Mouse (Mus musculus): Measurements from ENCODE around the gene Nlrc5. TPM values are rescaled to one million over a fixed set of nuclear protein-coding genes. Genes with fewer than 3 reads are reported as not detected.

The Nlrc5 gene
- 0.13 TPM in 1 of 2 replicates, not detected in the other for polyA plus RNA-seq (2014; fragmentation: Nextera tagmentation; extraction: Ambion mirVana)

GRCm38 (mm10) chr8:94433981-94434466 lies at the start of gene Nlrc5:
TSS of gene Nlrc5 (plus strand) at chr8:94434356.
- Histone ChIP-seq H3K9ac (ENCODE audit: low read depth, low read length) (peak within 1 kb of the TSS; percentile 30), H3K9me3 (replicated peaks; ENCODE audit: control insufficient read depth, low read length) (no peaks in the 10 kb centered on the region), H3K27me3 (ENCODE audit: control insufficient read depth, insufficient read depth, low read length) (peaks cover 8% of the 10 kb centered on the region), H3K4me3 (ENCODE audit: low read depth, low read length) (peak within 1 kb of the TSS; percentile 48), H3K27ac (ENCODE audit: low read depth, low read length) (no peak within 1 kb of the TSS), H3K36me3 (ENCODE audit: control insufficient read depth, insufficient read depth, low read length) (no peaks in the 10 kb centered on the region), H3K4me2 (peak within 1 kb of the TSS; percentile 89), H3K4me1 (ENCODE audit: control insufficient read depth, insufficient read depth, low read length) (peaks cover 4% of the 10 kb centered on the region; the same call in 1 of the 2 replicates)
- 2% methylated on average over 29 of the region's 29 CpGs for WGBS (ENCODE audit: insufficient replicate concordance)
- no peak for ATAC-seq (replicated peaks; ENCODE audit: insufficient number of reproducible peaks, low FRiP score, low TSS enrichment)

- Histone ChIP-seq H3K27me3 (ENCODE audit: control insufficient read depth, insufficient read depth, low read length) (no peaks in the 10 kb centered on the region), H3K4me3 (ENCODE audit: low read depth, low read length) (peak overlapping the region; percentile 94), H3K4me2 (peak overlapping the region; percentile 91), H3K9ac (ENCODE audit: low read depth, low read length) (peak overlapping the region; percentile 97), H3K27ac (ENCODE audit: low read depth, low read length) (peak overlapping the region; percentile 82), H3K4me1 (ENCODE audit: control insufficient read depth, insufficient read depth, low read length) (peaks cover 12% of the 10 kb centered on the region; the same call in 1 of the 2 replicates), H3K9me3 (replicated peaks; ENCODE audit: control insufficient read depth, low read length) (no peaks in the 10 kb centered on the region), H3K36me3 (ENCODE audit: control insufficient read depth, insufficient read depth, low read length) (peaks cover 4% of the 10 kb centered on the region)
- 30% methylated on average over 20 of the region's 20 CpGs for WGBS (ENCODE audit: insufficient replicate concordance)
- 0 out of 2 replicates have a peak, but pooled peaks have one; percentile 0 for ATAC-seq (replicated peaks; ENCODE audit: insufficient number of reproducible peaks, low FRiP score, low TSS enrichment)
Observed at GRCm38 (mm10) chr8:94385506-94386213, 48.5 kb upstream of the Nlrc5 start.

DNA sequence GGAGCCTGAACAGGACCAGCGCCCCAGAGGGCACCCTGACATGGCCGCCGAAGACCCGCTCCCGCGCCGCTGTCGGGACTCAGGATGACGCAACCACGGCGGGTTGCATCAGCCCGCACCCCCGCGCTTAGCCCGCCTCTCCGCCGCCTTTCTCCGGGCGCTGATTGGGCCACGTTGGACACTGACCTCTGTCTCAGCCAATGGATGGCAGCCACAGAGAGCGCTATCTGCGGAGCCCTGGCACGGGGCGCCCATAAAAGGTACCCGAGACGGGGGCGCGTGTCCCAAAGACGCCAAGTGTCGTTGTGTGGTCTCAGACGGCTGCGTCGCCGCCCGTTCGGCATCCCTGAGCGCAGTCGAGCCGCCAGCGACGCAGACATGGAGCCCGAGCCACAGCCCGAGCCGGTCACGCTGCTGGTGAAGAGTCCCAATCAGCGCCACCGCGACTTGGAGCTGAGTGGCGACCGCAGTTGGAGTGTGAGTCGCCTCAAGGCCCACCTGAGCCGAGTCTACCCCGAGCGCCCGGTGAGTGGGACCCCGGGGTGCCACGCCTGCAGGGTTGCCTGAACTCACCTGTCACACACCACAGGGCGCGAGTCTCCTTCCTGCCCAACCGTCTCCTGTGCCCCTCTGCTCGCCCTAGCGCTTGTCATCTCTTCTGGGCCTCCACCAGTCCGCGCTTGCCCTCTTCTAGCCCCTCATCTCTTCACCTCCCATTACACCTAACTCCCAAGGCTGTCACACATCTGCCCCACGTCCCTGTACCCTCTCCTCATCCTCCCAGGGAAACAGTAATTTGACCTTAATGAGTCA lies 47.7 kb upstream of the Nlrc5 start, which contains the start of gene Herpud1:
Herpud1 (plus strand) TSS at position 225 of the 813 bp plus-strand sequence.
- H3K27ac ChIP-seq (ENCODE audit: low read depth, low read length), result peak within 1 kb of the TSS; percentile 82
- peak within 1 kb of the TSS; percentile 94 for H3K4me3 ChIP-seq (ENCODE audit: low read depth, low read length)
- no peaks in the 10 kb centered on the region for H3K9me3 ChIP-seq (replicated peaks; ENCODE audit: control insufficient read depth, low read length)
- H3K36me3 ChIP-seq (ENCODE audit: control insufficient read depth, insufficient read depth, low read length), result peaks cover 12% of the 10 kb centered on the region
- ATAC-seq (replicated peaks; ENCODE audit: insufficient number of reproducible peaks, low FRiP score, low TSS enrichment), result peak; percentile 96
- under 1% methylated on average over 65 of the region's 65 CpGs for WGBS (ENCODE audit: insufficient replicate concordance)
- peak within 1 kb of the TSS; percentile 97 for H3K9ac ChIP-seq (ENCODE audit: low read depth, low read length)
- H3K4me2 ChIP-seq, result peak within 1 kb of the TSS; percentile 91
- H3K27me3 ChIP-seq (ENCODE audit: control insufficient read depth, insufficient read depth, low read length), result no peaks in the 10 kb centered on the region
- H3K4me1 ChIP-seq (ENCODE audit: control insufficient read depth, insufficient read depth, low read length), result peaks cover 12% of the 10 kb centered on the region; the same call in 1 of the 2 replicates

DNA sequence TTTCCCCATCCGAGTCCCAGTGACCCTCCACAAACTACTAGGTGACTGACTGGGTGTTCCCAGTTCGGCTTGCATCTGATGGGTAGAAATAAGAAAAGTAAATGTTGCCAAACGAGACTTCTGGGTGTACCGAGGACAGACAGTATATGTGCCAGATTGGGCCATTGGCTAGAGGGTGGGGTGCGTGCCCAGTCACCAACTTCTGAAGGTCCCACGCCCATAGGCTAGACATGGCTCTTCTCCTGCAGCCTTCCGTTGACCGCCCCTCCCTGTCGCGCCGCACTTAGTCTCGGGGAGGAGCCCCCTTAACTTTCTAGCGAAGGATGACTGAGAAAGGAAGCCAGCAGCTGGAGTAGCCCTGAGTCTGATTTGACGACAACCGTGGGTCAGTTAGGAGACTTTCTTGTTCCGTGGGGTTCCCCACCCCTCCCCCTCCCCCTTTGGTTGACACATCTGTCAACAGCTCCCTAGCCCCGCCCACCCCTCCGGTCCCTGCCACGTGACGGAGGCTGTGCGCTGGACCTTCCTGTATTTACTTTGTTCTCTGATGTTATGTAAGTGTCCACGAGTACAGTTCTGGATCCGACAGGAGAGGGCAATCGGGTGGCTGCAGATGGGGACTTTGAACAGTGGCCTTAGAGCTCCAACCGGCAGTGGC lies 47.0 kb upstream of the Nlrc5 start:
- H3K27ac ChIP-seq (ENCODE audit: low read depth, low read length), result peak overlapping the region; percentile 80
- no peaks in the 10 kb centered on the region for H3K9me3 ChIP-seq (replicated peaks; ENCODE audit: control insufficient read depth, low read length)
- ATAC-seq (replicated peaks; ENCODE audit: insufficient number of reproducible peaks, low FRiP score, low TSS enrichment), result peak; percentile 64
- WGBS (ENCODE audit: insufficient replicate concordance), result under 1% methylated on average over 25 of the region's 25 CpGs
- H3K4me3 ChIP-seq (ENCODE audit: low read depth, low read length), result peak overlapping the region; percentile 94
- peaks cover 18% of the 10 kb centered on the region for H3K36me3 ChIP-seq (ENCODE audit: control insufficient read depth, insufficient read depth, low read length)
- H3K27me3 ChIP-seq (ENCODE audit: control insufficient read depth, insufficient read depth, low read length), result no peaks in the 10 kb centered on the region
- H3K9ac ChIP-seq (ENCODE audit: low read depth, low read length), result peak overlapping the region; percentile 97
- peaks cover 14% of the 10 kb centered on the region; the same call in 1 of the 2 replicates for H3K4me1 ChIP-seq (ENCODE audit: control insufficient read depth, insufficient read depth, low read length)
- peak overlapping the region; percentile 91 for H3K4me2 ChIP-seq

DNA sequence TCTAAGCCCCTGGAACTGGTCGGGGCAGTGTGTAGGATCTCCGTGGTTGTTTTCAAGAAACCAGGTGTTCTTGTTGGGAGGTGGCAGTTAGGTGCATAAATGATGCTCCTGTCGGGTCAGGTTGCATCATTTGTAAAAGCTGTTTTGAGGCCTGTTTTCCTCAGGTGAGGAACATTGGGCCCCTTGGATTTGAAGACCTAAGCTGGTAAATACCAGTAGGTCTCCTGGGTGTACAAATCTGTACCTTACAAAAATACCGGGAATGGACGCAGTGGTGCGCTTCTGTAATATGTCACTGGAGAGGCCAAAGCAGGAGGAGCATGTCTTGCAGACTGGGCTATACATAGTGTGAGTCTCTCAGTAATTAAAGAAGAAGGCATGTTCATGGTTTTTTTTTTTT lies 46.4 kb upstream of the Nlrc5 start:
- Histone ChIP-seq H3K27me3 (ENCODE audit: control insufficient read depth, insufficient read depth, low read length) (no peaks in the 10 kb centered on the region), H3K9ac (ENCODE audit: low read depth, low read length) (peak overlapping the region; percentile 97), H3K4me3 (ENCODE audit: low read depth, low read length) (peak overlapping the region; percentile 94), H3K36me3 (ENCODE audit: control insufficient read depth, insufficient read depth, low read length) (peaks cover 24% of the 10 kb centered on the region), H3K27ac (ENCODE audit: low read depth, low read length) (peak overlapping the region; percentile 80; the same call in 1 of the 2 replicates), H3K4me2 (peak overlapping the region; percentile 91), H3K4me1 (ENCODE audit: control insufficient read depth, insufficient read depth, low read length) (peaks cover 20% of the 10 kb centered on the region; the same call in 1 of the 2 replicates), H3K9me3 (replicated peaks; ENCODE audit: control insufficient read depth, low read length) (no peaks in the 10 kb centered on the region)
- WGBS (ENCODE audit: insufficient replicate concordance), result 30% methylated on average over 6 of the region's 6 CpGs
- no peak for ATAC-seq (replicated peaks; ENCODE audit: insufficient number of reproducible peaks, low FRiP score, low TSS enrichment)

DNA sequence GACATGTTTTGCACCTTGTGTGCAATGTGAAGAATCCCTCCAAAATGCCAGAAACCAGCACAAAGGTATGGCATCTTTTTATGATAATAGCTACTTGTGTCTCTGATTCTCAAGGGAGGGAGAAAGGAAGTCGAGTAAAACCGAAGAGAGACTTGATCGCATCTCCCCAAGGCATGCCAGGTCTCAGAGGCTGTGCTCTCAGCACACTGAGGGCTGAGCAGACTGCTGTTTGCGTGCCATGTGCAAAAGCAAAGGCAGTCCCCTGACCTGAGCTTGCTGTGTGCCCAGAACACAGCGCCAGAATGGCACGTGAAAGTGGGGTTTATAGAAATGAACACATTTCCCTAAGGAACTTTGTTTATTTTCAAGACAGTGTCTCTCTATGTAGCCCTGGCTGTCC lies 44.6 kb upstream of the Nlrc5 start:
- H3K27ac ChIP-seq (ENCODE audit: low read depth, low read length), result no peak overlapping the region
- no peak for ATAC-seq (replicated peaks; ENCODE audit: insufficient number of reproducible peaks, low FRiP score, low TSS enrichment)
- H3K4me3 ChIP-seq (ENCODE audit: low read depth, low read length), result no peak overlapping the region
- no peaks in the 10 kb centered on the region for H3K27me3 ChIP-seq (ENCODE audit: control insufficient read depth, insufficient read depth, low read length)
- 90% methylated on average over 6 of the region's 6 CpGs for WGBS (ENCODE audit: insufficient replicate concordance)
- no peak overlapping the region for H3K9ac ChIP-seq (ENCODE audit: low read depth, low read length)
- H3K36me3 ChIP-seq (ENCODE audit: control insufficient read depth, insufficient read depth, low read length), result peaks cover 34% of the 10 kb centered on the region
- no peaks in the 10 kb centered on the region for H3K9me3 ChIP-seq (replicated peaks; ENCODE audit: control insufficient read depth, low read length)
- H3K4me1 ChIP-seq (ENCODE audit: control insufficient read depth, insufficient read depth, low read length), result peaks cover 20% of the 10 kb centered on the region; the same call in 1 of the 2 replicates
- H3K4me2 ChIP-seq, result no peak overlapping the region

DNA sequence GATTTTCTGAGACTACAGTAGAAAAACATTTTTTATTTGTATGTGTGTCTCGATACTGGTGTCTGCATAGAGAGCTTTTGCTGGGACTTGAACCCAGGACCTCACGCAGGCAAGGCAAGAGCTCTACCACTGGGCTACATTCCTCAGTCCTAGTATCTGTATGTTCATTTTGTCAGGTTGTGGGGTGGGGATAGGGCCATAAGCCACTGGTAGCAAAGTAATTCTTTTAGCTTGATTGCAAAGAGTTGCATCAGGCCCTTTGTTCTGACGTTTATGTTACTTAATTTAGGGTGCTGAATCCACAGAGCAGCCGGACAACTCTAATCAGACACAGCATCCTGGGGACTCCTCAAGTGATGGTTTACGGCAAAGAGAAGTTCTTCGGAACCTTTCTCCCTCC lies 43.7 kb upstream of the Nlrc5 start:
- 89% methylated on average over 6 of the region's 6 CpGs for WGBS (ENCODE audit: insufficient replicate concordance)
- Histone ChIP-seq H3K27me3 (ENCODE audit: control insufficient read depth, insufficient read depth, low read length) (no peaks in the 10 kb centered on the region), H3K36me3 (ENCODE audit: control insufficient read depth, insufficient read depth, low read length) (peaks cover 42% of the 10 kb centered on the region), H3K4me1 (ENCODE audit: control insufficient read depth, insufficient read depth, low read length) (peaks cover 20% of the 10 kb centered on the region; the same call in 1 of the 2 replicates), H3K4me3 (ENCODE audit: low read depth, low read length) (no peak overlapping the region), H3K9ac (ENCODE audit: low read depth, low read length) (no peak overlapping the region), H3K27ac (ENCODE audit: low read depth, low read length) (no peak overlapping the region), H3K9me3 (replicated peaks; ENCODE audit: control insufficient read depth, low read length) (no peaks in the 10 kb centered on the region), H3K4me2 (no peak overlapping the region)
- ATAC-seq (replicated peaks; ENCODE audit: insufficient number of reproducible peaks, low FRiP score, low TSS enrichment), result no peak

DNA sequence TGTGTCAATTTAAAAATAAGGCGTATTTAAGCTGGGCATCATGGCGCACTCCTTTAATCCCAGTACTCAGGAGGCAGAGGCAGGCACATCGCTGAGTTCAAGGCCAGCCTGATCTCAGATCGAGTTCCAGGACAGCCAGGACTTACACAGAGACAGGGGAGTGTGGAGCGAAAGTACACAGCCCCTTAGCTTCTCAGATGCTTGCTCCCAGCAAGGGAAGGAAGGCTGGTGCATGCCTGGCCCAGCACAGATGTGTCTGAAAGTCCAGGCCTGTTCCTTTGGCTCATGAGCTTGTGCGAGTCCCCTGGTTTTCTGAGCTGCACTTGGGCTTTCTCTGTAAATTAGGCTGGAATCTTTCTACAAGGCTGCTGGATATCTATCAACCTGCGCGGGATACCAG lies 43.2 kb upstream of the Nlrc5 start:
- Histone ChIP-seq H3K36me3 (ENCODE audit: control insufficient read depth, insufficient read depth, low read length) (peaks cover 46% of the 10 kb centered on the region), H3K4me3 (ENCODE audit: low read depth, low read length) (no peak overlapping the region), H3K9me3 (replicated peaks; ENCODE audit: control insufficient read depth, low read length) (no peaks in the 10 kb centered on the region), H3K9ac (ENCODE audit: low read depth, low read length) (no peak overlapping the region), H3K4me1 (ENCODE audit: control insufficient read depth, insufficient read depth, low read length) (peaks cover 17% of the 10 kb centered on the region; the same call in 1 of the 2 replicates), H3K4me2 (no peak overlapping the region), H3K27ac (ENCODE audit: low read depth, low read length) (no peak overlapping the region), H3K27me3 (ENCODE audit: control insufficient read depth, insufficient read depth, low read length) (no peaks in the 10 kb centered on the region)
- ATAC-seq (replicated peaks; ENCODE audit: insufficient number of reproducible peaks, low FRiP score, low TSS enrichment), result no peak
- WGBS (ENCODE audit: insufficient replicate concordance), result 94% methylated on average over 8 of the region's 8 CpGs

Measured in heart, embryonic 11.5 days (tissue).